Mouse (Mus musculus) hindbrain, embryonic 16.5 days (tissue): ENCODE results near the gene Ckap4. TPM values are rescaled to one million over a fixed set of nuclear protein-coding genes. Genes with fewer than 3 reads are reported as not detected.

ENCODE experiments used
- ATAC-seq: fragments of 200-750 bp; cut with Nextera tagmentation; 2 replicates; pipeline ENCODE4 v1.8.0; 2017; ENCODE audit warnings: moderate TSS enrichment, moderate library complexity
- H3K27ac ChIP-seq: fragments of 300-500 bp; sonication (generic); 2 replicates; pipeline ENCODE4 v1.5.1; 2014; ENCODE audit warnings: low read depth, mild to moderate bottlenecking, control low read depth, low read length, moderate library complexity
- H3K27me3 ChIP-seq: fragments of 300-500 bp; sonication (generic); replicated peaks from 2 replicates; pipeline ENCODE4 v1.6.1; 2014; ENCODE audit warnings: low read length; ENCODE audit not compliant: control insufficient read depth, insufficient read depth
- H3K36me3 ChIP-seq: fragments of 300-500 bp; sonication (generic); 2 replicates; pipeline ENCODE4 v1.6.1; 2014; ENCODE audit warnings: mild to moderate bottlenecking, low read length, moderate library complexity, mixed read lengths; ENCODE audit not compliant: control insufficient read depth, insufficient read depth
- H3K4me1 ChIP-seq: fragments of 300-500 bp; sonication (generic); 2 replicates; pipeline ENCODE4 v1.6.1; 2014; ENCODE audit warnings: low read depth, low read length; ENCODE audit not compliant: control insufficient read depth, insufficient read depth
- H3K4me2 ChIP-seq: fragments of 300-500 bp; sonication (generic); 2 replicates; pipeline ENCODE4 v1.6.1; 2014; ENCODE audit warnings: mild to moderate bottlenecking, low read length, control low read depth, moderate library complexity
- H3K4me3 ChIP-seq: fragments of 300-500 bp; sonication (generic); 2 replicates; pipeline ENCODE4 v1.5.1; 2014; ENCODE audit warnings: mild to moderate bottlenecking, low read length, control low read depth, moderate library complexity
- H3K9ac ChIP-seq: fragments of 300-500 bp; sonication (generic); 2 replicates; pipeline ENCODE4 v1.6.1; 2014; ENCODE audit warnings: low read depth, mild to moderate bottlenecking, control low read depth, low read length, moderate library complexity
- H3K9me3 ChIP-seq: fragments of 300-500 bp; sonication (generic); 2 replicates; pipeline ENCODE4 v1.6.1; 2014; ENCODE audit warnings: mild to moderate bottlenecking, low read length, moderate library complexity; ENCODE audit not compliant: control insufficient read depth
- WGBS: fragments of 180-500 bp; shearing (Covaris S2); extraction: QIAGEN DNeasy Blood & Tissue Kit; methylation state at CpG from one replicate; pipeline ENCODE4 v1.1.7; 2014; 5-methylcytosine and 5-hydroxymethylcytosine counted together
- polyA plus RNA-seq: library from polyadenylated mRNA; unstranded; fragments of >200 nt; fragmentation: Nextera tagmentation; extraction: Ambion mirVana; gene quantifications from 2 replicates; pipeline ENCODE4 v1.2.1, GENCODE M21; 2015

Gene Ckap4
- polyA plus RNA-seq, 1 experiment from 2014 or later = 24.2 TPM

- H3K36me3 ChIP-seq = no peaks in the 10 kb centered on the region
- no peak overlapping the region for H3K4me2 ChIP-seq
- H3K9me3 ChIP-seq = no peaks in the 10 kb centered on the region
- WGBS = 63% methylated on average over 4 of the region's 4 CpGs
- H3K27ac ChIP-seq = no peak overlapping the region
- no peak overlapping the region for H3K4me3 ChIP-seq
- peaks cover 23% of the 10 kb centered on the region for H3K4me1 ChIP-seq
- H3K9ac ChIP-seq = no peak overlapping the region
- H3K27me3 ChIP-seq = no peaks in the 10 kb centered on the region
- no peak for ATAC-seq
Observed at GRCm38 (mm10) chr10:84535859-84536258, 2.0 kb upstream of the Ckap4 start.

DNA sequence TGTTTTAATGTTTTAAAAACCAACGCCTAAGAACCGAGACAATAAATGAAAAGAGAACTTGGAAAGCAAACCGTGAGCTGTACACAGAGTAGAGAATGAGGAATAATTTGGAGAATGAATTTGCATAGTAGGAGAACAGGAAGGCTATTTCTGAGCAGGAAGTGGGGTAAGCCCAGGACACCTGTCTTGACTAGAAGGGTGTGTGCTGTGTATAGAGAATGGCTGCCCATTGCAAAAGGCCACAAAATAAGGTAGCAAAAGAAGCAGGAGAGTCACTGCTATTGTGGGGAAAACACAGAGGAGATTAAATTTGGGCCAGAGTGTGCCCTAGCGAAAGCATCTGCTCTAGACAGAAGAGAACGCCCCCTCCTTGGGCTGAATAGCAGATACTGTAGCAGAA is 1.6 kb upstream of the Ckap4 start:
- 72% methylated on average over 5 of the region's 5 CpGs for WGBS
- H3K9me3 ChIP-seq = no peaks in the 10 kb centered on the region

GRCm38 (mm10) chr10:84532911-84533882 is 665 bp downstream of the Ckap4 start:
- ATAC-seq = peak; percentile 63
- Histone ChIP-seq H3K27me3 (no peaks in the 10 kb centered on the region), H3K4me3 (peak overlapping the region; percentile 80), H3K9ac (peak overlapping the region; percentile 95), H3K4me2 (peak overlapping the region; percentile 79), H3K4me1 (peaks cover 33% of the 10 kb centered on the region), H3K9me3 (no peaks in the 10 kb centered on the region), H3K27ac (peak overlapping the region; percentile 91), H3K36me3 (no peaks in the 10 kb centered on the region)
- under 1% methylated on average over 28 of the region's 72 CpGs for WGBS

More for the DNA sequence above, 1.6 kb upstream of the Ckap4 start:
- Histone ChIP-seq H3K4me1 (peaks cover 25% of the 10 kb centered on the region), H3K27me3 (no peaks in the 10 kb centered on the region), H3K36me3 (no peaks in the 10 kb centered on the region), H3K4me2 (no peak overlapping the region), H3K4me3 (no peak overlapping the region), H3K27ac (no peak overlapping the region), H3K9ac (no peak overlapping the region)
- no peak for ATAC-seq

GRCm38 (mm10) chr10:84532191-84532889 is 1.5 kb downstream of the Ckap4 start:
- H3K4me1 ChIP-seq = peaks cover 33% of the 10 kb centered on the region

GRCm38 (mm10) chr10:84531576-84531975 is 2.3 kb downstream of the Ckap4 start:
- Histone ChIP-seq H3K4me3 (no peak overlapping the region), H3K9ac (no peak overlapping the region), H3K27me3 (no peaks in the 10 kb centered on the region), H3K36me3 (peaks cover 8% of the 10 kb centered on the region), H3K9me3 (no peaks in the 10 kb centered on the region), H3K4me2 (peak overlapping the region; percentile 79), H3K4me1 (peaks cover 33% of the 10 kb centered on the region), H3K27ac (no peak overlapping the region)
- ATAC-seq = no peak
- WGBS = 70% methylated on average over 4 of the region's 4 CpGs

More at GRCm38 (mm10) chr10:84532191-84532889, 1.5 kb downstream of the Ckap4 start:
- H3K36me3 ChIP-seq = peaks cover 5% of the 10 kb centered on the region
- 63% methylated on average over 16 of the region's 16 CpGs for WGBS
- H3K4me2 ChIP-seq = peak overlapping the region; percentile 79
- no peak overlapping the region for H3K27ac ChIP-seq
- ATAC-seq = no peak
- H3K27me3 ChIP-seq = no peaks in the 10 kb centered on the region
- H3K9me3 ChIP-seq = no peaks in the 10 kb centered on the region
- peak overlapping the region; percentile 80 for H3K4me3 ChIP-seq
- H3K9ac ChIP-seq = peak overlapping the region; percentile 95

DNA sequence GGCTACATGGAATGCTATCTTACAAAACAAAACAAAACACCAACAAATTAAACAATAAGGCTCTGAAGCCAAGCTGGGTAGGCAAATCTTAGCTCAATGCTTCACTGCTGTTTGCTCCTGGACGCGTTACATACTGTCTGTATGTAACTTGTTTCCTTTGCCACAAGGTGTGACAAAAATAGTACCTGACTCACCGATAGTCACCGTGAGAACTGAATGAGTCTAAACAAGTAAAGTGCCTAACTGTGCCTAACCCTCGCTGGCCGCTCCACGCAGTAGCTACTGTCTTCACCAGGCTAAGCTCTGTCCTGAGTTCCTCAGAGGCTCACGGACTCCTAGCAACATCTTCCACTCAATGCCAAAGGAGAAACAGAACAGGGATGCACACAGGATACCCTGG is 3.5 kb downstream of the Ckap4 start:
- no peak overlapping the region for H3K9ac ChIP-seq
- peaks cover 33% of the 10 kb centered on the region for H3K4me1 ChIP-seq
- no peak for ATAC-seq
- H3K9me3 ChIP-seq = no peaks in the 10 kb centered on the region
- H3K36me3 ChIP-seq = peaks cover 8% of the 10 kb centered on the region
- peak overlapping the region; percentile 79; the same call in 1 of the 2 replicates for H3K4me2 ChIP-seq
- H3K4me3 ChIP-seq = no peak overlapping the region
- no peaks in the 10 kb centered on the region for H3K27me3 ChIP-seq
- 86% methylated on average over 8 of the region's 8 CpGs for WGBS
- H3K27ac ChIP-seq = no peak overlapping the region

DNA sequence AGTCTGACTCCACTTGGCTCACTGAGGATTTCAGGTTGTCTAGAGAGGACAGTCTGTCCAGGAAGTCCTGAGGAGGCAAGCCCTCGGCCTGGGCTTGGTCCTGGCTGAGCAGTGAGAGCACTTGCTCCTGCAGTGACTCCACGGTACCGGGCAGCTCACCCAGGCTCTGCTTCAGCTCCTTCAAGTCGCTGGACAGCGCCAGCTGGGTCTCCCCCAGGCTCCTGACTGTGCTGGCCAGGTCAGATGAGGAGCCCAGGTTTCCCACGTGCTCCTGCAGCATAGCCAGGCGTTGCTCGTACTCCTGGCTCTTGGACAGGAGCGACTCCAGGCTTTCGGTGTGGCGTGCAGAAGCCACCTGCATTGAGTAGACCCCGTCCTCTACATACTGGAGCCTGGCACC is 6.2 kb downstream of the Ckap4 start:
- H3K9me3 ChIP-seq = no peaks in the 10 kb centered on the region
- peaks cover 8% of the 10 kb centered on the region for H3K36me3 ChIP-seq
- no peak overlapping the region for H3K4me2 ChIP-seq
- no peak overlapping the region for H3K4me3 ChIP-seq
- no peak overlapping the region for H3K27ac ChIP-seq
- no peaks in the 10 kb centered on the region for H3K27me3 ChIP-seq
- no peak overlapping the region for H3K9ac ChIP-seq
- WGBS = 84% methylated on average over 12 of the region's 12 CpGs
- H3K4me1 ChIP-seq = peaks cover 28% of the 10 kb centered on the region
- no peak for ATAC-seq

GRCm38 (mm10) chr10:84527070-84527469 is 6.8 kb downstream of the Ckap4 start:
- Histone ChIP-seq H3K9ac (no peak overlapping the region), H3K27me3 (no peaks in the 10 kb centered on the region), H3K4me1 (peaks cover 22% of the 10 kb centered on the region), H3K36me3 (peaks cover 8% of the 10 kb centered on the region), H3K4me2 (no peak overlapping the region), H3K27ac (no peak overlapping the region), H3K9me3 (no peaks in the 10 kb centered on the region), H3K4me3 (no peak overlapping the region)
- ATAC-seq = no peak
- 73% methylated on average over 5 of the region's 5 CpGs for WGBS

- ATAC-seq = no peak
- WGBS = 42% methylated on average over 10 of the region's 10 CpGs
- no peak overlapping the region for H3K27ac ChIP-seq
- H3K36me3 ChIP-seq = peaks cover 8% of the 10 kb centered on the region
- H3K27me3 ChIP-seq = no peaks in the 10 kb centered on the region
- H3K4me3 ChIP-seq = no peak overlapping the region
- no peak overlapping the region for H3K9ac ChIP-seq
- H3K4me2 ChIP-seq = no peak overlapping the region
- peaks cover 16% of the 10 kb centered on the region for H3K4me1 ChIP-seq
- H3K9me3 ChIP-seq = no peaks in the 10 kb centered on the region
Observed at GRCm38 (mm10) chr10:84526488-84526887, 7.4 kb downstream of the Ckap4 start.
